Mouse (Mus musculus) layer of hippocampus, adult 2 months (tissue): ENCODE results near the gene Mlycd. TPM values are rescaled to one million over a fixed set of nuclear protein-coding genes. Genes with fewer than 3 reads are reported as not detected.
"Not testable (repeated sequence)": the region's sequence is repeated elsewhere in the genome, so short reads cannot be mapped to it uniquely, and the experiment has no call there.

Experiments
- DNase-seq, 2 experiments: peaks; one replicate each; pipeline ENCODE4 v3.0.0; 2022; ENCODE audit warnings: low spot score in 2 of 2
- H3K27ac ChIP-seq: fragments of 200-600 bp; 2 replicates; pipeline ENCODE4 v1.8.1; 2022
- H3K4me3 ChIP-seq: fragments of 200-600 bp; 2 replicates; pipeline ENCODE4 v1.8.1; 2022; ENCODE audit warnings: mild to moderate bottlenecking
- CTCF ChIP-seq: fragments of 200-600 bp; conservative IDR thresholded peaks from 2 replicates; pipeline ENCODE4 v1.8.1; 2022; ENCODE audit warnings: antibody characterized with exemption, mild to moderate bottlenecking, moderate library complexity
- long read RNA-seq, 2 experiments: library from polyadenylated mRNA; stranded (forward); transcript quantifications; one replicate each; pipeline ENCODE4 v2.0.0; 2021; ENCODE audit warnings: borderline mapping rate in 2 of 2
- total RNA-seq, 2 experiments: library from RNA; stranded (reverse); gene quantifications; 2 replicates each; pipeline ENCODE4 v1.2.3; 2021

The Mlycd gene
- 10 to 100 TPM; 29.1 to 30.8 TPM for total RNA-seq
- long read RNA-seq, experiment 1, transcript Mlycd-201 (5 exons, 2,128 nt), result major isoform, 40 of 48 reads
- long read RNA-seq, experiment 1, partial matches to known transcripts, result 4 of 48 reads
- long read RNA-seq, experiment 1, other reads (novel, unspliced or antisense), result 4 of 48 reads
- long read RNA-seq, experiment 2, transcript Mlycd-201 (5 exons, 2,128 nt), result major isoform, 78 of 86 reads
- long read RNA-seq, experiment 2, partial matches to known transcripts, result 1 of 86 reads
- long read RNA-seq, experiment 2, other reads (novel, unspliced or antisense), result 7 of 86 reads

DNA sequence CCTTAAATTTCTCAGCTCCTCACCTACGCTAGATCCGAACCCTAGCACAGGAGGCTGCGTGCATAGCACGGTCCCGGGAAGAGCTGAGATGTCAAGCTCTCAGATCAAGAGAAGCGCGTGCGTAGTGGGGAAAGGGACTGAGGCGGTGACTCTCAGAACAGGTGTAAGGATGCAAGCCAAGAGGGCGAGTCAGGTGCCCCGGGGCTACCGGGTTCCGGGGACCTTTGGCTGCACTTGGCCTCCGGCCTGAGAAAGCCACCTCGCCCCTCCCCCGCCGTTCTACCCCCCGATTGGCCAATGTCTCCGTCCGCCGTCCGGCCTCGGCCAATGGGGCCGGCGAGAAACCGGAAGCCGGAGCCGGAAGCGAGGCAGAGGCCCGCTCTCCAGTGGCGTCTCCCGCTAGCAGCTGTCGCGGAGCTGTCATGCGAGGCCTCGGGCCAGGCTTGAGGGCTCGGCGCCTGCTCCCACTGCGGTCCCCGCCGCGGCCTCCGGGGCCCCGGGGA, at the start of gene Mlycd:
Gene Mlycd, plus strand, starts transcription at position 355 of the 503 bp plus-strand sequence.
- no peak; the same call in 1 of the 2 replicates for TF ChIP-seq CTCF
- H3K4me3 ChIP-seq, result peak within 1 kb of the TSS; percentile 77
- DNase-seq, result peak; percentile 90
- peak within 1 kb of the TSS; percentile 96 for H3K27ac ChIP-seq

DNA sequence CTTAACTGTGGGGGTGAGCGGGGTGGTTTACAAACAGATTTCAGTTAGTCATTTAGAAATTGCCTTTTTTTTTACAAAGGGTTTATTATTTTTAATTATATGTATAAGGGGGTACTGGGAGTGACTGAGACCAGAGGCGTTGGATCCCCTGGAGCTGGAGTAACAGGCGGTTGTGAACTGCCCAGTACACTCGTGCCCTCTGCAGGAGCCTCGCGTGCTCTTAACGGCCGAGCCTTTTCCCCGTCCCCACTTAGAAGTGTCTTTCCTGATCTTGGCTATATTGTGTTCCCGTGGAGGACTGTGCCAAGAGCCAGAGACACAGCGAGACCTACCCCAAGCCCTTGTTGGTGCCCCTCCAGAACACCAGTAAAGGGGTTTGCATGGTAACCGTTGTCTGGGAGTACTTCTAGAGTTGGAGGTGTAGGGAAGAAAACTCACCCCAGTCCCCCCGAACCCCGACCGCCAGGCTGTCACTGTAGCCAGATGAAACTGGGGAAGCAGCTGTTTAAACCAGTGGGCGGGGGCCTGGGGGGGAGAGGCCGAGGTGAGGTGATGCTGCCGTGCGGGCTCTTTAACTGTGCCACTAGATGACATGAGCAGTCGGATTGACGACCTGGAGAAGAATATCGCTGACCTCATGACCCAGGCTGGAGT, 49.5 kb upstream of the Mlycd start:
- TF ChIP-seq CTCF, result no peak
- Histone ChIP-seq H3K4me3 (peak overlapping the region; percentile 100), H3K27ac (peak overlapping the region; percentile 91)
- no peak for DNase-seq

DNA sequence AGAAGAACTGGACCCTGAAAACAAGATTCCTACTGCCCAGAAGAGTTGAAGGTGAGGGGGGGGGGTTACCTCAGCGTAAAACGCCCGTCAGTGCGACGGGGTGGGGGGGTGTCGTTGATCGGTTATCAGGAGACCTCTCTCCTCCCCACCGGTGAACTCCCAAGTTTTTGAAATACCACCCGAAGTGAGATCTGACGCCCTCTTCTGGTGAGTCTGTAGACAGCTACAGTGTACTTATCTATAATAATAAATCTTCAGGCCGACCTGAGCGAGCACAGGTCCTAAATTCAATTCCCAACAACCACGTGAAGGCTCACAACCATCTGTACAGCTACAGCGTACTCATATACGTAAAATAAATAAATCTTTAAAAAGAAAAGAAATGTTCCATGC, 49.0 kb upstream of the Mlycd start:
- no peak for DNase-seq
- peak; percentile 54 for TF ChIP-seq CTCF
- no peak overlapping the region for H3K27ac ChIP-seq

DNA sequence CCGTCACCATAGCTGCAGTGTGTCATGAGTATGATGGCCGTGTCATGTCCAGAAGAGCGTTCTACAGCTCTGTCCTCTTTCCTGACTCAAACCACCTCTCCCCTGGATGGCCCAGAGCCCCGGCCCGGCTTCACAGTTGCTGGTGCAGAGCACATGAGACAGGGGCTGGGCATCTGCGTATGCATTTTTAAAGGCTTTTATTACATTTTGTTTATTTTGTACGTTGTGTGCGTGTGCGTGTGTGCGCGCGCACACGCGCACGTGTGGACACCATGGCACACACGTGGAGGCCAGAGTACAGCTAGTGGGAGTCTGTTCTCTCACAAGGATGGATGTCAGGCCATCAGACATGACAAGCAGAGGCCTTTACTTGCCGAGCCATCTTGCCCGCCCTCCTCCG, 43.0 kb upstream of the Mlycd start:
- DNase-seq, result no peak
- no peak overlapping the region for H3K4me3 ChIP-seq

More for the DNA sequence above, 49.0 kb upstream of the Mlycd start:
- H3K4me3 ChIP-seq, result no peak overlapping the region; the same call in 1 of the 2 replicates

DNA sequence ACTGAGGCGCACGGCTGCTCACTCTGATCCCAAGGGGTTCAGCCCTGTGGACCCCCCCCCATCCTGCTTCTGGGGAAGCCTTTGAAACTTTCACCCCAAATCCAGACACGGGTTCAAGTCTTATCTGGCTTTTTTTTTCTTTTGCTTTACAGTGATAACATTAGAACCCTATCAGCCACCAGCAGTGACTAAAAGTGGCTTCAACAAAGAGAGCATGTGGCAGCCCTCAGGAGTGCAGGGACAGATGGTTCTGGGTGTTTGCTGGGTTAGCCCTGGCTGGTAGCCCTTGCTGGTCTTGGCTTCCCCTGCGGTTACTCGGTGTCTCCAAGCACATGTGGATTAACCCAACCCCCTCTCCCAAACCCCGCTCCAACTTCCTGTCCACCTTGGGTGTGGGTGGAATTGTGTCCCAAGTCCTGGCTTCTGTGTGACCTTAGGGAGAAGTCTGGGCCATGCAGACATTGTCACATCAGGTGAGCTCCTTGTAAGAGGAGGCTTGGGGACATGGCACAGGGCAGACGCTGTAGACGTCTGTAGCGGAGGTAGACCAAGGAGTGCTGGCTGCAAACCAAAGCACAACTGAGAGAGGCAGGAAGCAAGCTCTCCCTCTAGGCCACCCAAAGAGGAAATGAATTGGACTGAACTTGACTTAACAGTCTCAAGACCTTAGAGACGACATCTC, 41.6 kb upstream of the Mlycd start:
- H3K4me3 ChIP-seq, result no peak overlapping the region
- no peak for TF ChIP-seq CTCF
- H3K27ac ChIP-seq, result no peak overlapping the region
- DNase-seq, result no peak

More for the DNA sequence above, 43.0 kb upstream of the Mlycd start:
- H3K27ac ChIP-seq, result no peak overlapping the region
- no peak for TF ChIP-seq CTCF

DNA sequence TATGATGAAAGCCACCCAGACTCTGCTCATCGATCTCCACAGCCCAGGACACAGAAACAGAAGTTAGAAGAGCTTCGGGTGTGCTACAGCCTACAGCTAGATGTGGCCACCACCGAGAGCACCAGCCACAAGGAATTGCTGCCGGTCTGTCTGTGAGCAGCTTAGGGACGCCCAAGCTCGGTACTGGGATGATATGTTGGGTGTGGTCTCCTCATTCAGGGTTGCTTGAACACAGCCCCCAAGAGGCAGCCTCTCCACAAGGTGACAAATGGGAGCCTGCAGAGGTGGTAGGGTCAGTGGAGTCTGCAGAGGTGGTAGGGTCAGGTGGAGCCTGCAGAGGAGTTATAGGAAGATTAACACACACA, 41.0 kb upstream of the Mlycd start:
- no peak overlapping the region for H3K27ac ChIP-seq
- DNase-seq, result no peak
- H3K4me3 ChIP-seq, result no peak overlapping the region
- TF ChIP-seq CTCF, result no peak

DNA sequence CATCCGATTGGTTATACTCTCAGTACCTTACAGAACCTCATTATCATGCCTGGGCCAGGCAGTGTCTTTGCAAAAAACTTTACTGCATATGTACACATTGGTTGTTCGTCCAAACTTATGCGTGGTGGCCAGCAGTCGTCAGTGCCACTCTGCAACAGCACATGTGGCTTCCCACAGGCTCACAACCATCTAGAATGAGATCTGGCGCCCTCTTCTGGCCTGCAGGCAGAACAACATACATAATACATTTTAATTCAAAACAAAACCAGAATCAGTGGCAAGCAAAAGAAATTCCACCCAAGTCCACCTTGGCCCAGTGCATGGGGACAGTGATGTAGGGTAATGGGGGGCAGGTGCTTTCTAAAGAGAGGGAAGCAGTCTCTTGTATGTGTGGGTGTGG, 38.0 kb upstream of the Mlycd start:
- not testable (repeated sequence) for DNase-seq, H3K27ac ChIP-seq, H3K4me3 ChIP-seq
- peak; percentile 59 for TF ChIP-seq CTCF

DNA sequence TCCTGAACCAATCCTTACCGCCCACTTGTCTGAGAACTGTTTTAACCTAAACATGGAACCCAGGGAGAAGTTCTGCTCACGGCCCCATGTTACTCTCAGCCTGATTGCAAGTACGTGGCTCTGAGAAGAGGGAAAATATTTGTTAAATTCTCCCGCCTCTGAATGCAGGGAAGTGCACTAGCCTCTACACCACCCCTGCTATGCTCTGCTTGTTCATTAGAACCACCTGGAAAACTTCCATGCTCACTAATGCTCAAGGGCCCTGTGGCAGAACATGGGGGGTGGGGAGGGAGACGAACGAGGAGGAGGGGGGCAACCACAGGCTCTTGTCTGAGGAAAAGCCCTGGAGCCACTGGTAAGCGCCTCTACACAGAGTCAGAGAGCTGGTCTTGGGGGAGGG, 36.5 kb upstream of the Mlycd start:
- Histone ChIP-seq H3K27ac (no peak overlapping the region), H3K4me3 (no peak overlapping the region)
- TF ChIP-seq CTCF, result no peak
- DNase-seq, result no peak

DNA sequence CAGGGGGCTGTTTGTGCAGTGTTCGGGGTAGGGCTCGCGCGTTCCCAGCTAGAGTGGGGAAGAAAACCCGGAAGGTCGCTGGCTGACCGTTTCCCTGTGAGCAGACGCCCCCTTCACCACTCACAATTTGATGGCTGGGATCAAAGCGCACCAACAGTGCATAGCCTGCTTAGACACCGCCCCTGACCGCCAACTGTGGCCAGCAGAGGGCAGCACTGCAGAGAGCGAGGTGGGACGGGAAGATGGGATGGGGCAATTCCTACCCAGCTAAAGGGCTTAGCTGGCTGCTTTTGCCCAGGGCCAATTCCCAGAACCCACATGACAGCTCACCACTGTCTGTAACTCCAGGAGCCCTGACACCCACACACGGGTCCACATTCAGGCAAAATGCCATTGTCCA, 35.8 kb upstream of the Mlycd start:
- Histone ChIP-seq H3K27ac (no peak overlapping the region), H3K4me3 (no peak overlapping the region)
- peak; percentile 74 for TF ChIP-seq CTCF
- peak in 1 of 2 experiments; percentile 36 for DNase-seq

DNA sequence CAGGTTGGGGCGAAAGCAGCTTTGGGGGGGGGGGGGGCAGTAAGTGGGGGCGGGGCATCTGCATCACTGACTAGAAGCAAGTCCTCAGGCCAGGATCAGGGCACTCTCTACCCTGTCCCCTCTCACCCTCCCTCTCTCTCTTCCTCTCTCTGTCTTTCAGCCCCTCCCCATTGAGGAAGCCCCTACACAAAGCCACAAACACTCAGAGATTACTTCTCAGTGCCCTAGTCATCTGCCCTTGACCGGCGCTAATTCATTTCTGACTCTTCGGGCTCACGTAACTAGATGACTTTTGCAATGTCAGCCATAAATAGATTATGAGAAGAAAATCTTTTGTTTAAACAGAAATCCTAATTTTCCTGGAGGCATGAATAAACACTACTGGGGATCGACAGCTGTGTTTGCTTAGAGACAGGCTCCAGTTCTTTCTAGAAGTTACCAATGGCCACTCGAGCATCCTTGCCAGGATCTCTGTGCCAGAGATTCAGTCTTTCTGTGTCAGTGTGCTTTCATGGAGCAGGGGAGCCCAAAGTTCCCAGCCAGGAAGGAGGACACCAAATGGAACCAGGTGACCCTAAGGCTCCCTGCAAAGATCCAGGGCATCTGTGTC, 33.9 kb upstream of the Mlycd start:
- no peak for DNase-seq
- no peak for TF ChIP-seq CTCF
- Histone ChIP-seq H3K4me3 (no peak overlapping the region), H3K27ac (no peak overlapping the region)

DNA sequence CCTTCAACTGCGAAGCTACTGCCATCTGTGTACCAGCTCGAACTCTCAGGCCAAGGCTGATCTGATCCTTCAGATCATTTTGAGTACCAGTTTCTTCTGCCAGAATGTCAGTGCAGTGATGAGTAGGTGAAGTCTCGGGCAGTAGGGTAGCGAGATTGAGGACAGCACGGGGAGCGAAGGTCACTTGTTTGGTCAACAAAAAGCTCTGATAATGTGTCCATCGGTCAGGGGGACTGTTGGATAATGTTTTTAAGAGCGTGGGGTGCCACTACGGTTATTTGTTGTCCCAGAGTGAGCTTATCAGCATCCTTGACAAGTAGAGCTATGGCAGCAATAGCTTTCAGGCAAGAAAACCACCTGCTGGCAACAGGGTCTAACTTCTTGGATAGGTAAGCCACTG, 20.0 kb upstream of the Mlycd start:
- H3K4me3 ChIP-seq, DNase-seq, H3K27ac ChIP-seq: not testable (repeated sequence)

DNA sequence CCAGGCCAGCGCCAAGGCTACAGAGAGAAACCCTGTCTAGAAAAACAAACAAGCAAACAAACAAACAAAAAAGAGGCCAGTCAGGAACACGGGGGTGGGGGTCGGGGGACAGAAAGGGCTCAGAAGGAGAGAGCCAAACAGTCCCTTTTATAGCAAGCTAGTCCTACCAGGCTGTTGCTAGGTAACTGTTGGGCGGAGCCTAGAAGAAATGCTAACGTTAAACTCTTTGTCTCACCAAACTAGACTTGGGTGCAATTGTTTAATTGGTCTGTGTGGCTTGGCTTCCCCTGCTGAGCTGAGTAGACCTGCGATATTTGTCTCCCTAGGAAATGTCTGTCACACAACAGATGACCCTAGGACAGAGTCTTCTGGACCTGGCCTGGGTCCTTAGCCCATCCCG, 16.2 kb upstream of the Mlycd start:
- Histone ChIP-seq H3K27ac (no peak overlapping the region), H3K4me3 (no peak overlapping the region)
- no peak for TF ChIP-seq CTCF
- no peak for DNase-seq

DNA sequence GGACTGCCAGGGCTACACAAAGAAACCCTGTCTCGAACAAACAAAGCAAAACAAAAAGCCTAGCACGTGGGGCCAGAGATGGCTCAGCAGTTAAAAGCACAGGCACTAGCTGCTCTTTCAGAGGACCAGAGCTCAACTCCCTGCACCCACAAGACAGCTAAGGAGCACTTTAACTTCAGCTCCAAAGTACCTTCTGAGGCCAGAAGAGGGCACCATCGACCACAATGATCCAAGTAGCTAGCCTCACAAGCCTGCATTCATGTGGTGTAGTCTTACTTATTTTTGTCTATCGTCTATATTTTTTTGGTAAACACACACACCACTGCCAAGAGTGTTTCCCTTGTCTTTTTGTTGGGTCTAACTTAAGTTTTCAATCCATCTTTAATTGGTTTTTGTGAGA, 14.1 kb upstream of the Mlycd start:
- no peak for DNase-seq
- Histone ChIP-seq H3K4me3 (no peak overlapping the region), H3K27ac (no peak overlapping the region)
- peak; percentile 74 for TF ChIP-seq CTCF
